Mouse (Mus musculus): ENCODE results near the gene Gm10681. TPM values are rescaled to one million over a fixed set of nuclear protein-coding genes. Genes with fewer than 3 reads are reported as not detected.

Gm10681 gene
- polyA plus RNA-seq, 1 experiment from 2014 or later, result not detected

Other genes with a start within 250 kb of the Gm10681 start
- gene Phgdh, start 248.8 kb downstream of the Gm10681 start, polyA plus RNA-seq (2014; fragmentation: Nextera tagmentation; extraction: Ambion mirVana), result 290 and 310 TPM in 2 replicates
- 9.9 and 11.5 TPM in 2 replicates for gene Zfp697, start 206.3 kb downstream of the Gm10681 start, polyA plus RNA-seq (2014; fragmentation: Nextera tagmentation; extraction: Ambion mirVana)
- gene Gm4450, start 131.7 kb downstream of the Gm10681 start, polyA plus RNA-seq (2014; fragmentation: Nextera tagmentation; extraction: Ambion mirVana), result not detected in 2 replicates
- not detected in 2 replicates for gene Hsd3b4, start 78.3 kb downstream of the Gm10681 start, polyA plus RNA-seq (2014; fragmentation: Nextera tagmentation; extraction: Ambion mirVana)
- gene Hsd3b5, start 41.4 kb upstream of the Gm10681 start, polyA plus RNA-seq (2014; fragmentation: Nextera tagmentation; extraction: Ambion mirVana), result not detected in 2 replicates
- gene Hsd3b2, start 135.7 kb upstream of the Gm10681 start, polyA plus RNA-seq (2014; fragmentation: Nextera tagmentation; extraction: Ambion mirVana), result 0.07 and 0.18 TPM in 2 replicates
- 0.48 and 0.83 TPM in 2 replicates for gene Hsd3b3, start 174.3 kb upstream of the Gm10681 start, polyA plus RNA-seq (2014; fragmentation: Nextera tagmentation; extraction: Ambion mirVana)
- 1.1 and 1.3 TPM in 2 replicates for gene Hsd3b6, start 225.6 kb upstream of the Gm10681 start, polyA plus RNA-seq (2014; fragmentation: Nextera tagmentation; extraction: Ambion mirVana)